Mouse (Mus musculus): ENCODE data around the gene Ptpra.
A peak's percentile ranks its signal among the peaks of the same experiment; 100 is the strongest.
"Not testable (repeated sequence)": the region's sequence is repeated elsewhere in the genome, so short reads cannot be mapped to it uniquely, and the experiment has no call there.

The Ptpra gene

DNA sequence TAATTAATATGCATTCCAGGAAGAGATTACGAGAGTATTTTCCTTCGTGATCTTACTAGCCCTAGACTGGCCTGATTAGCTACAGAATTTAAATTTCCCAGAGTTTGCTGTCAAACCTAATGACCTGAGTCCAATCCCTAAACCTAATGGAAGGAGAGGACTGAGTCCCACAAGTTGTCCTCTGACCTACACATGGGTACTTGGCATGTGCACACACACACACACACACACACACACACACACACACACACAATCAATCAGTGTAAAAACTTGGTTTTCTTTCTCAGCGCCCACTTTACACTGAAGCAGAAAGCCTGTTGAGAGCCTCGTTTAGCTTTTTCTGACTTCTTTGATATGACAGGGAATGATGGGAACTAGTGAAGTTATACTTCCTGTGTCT is 41.1 kb downstream of the Ptpra start:
- DNase-seq: no peak

DNA sequence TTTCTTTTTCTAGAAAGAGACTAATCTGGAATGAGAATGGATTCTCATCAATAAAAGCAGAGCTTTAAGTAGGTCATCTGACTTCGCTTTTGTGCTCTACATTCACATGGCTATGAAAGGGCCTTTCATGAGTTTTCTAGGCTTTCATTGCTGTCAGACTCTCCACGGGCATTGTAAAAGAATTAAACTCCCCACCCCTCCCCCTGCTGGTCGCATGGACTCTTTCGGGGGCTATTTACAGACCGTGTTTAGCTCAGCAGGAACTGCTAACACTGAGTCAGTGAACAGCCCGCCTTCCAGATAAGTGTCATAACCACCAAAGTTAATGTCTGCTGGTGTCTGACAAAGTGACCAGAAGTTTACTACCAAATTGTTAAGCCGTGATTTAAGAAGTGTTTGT is 41.5 kb downstream of the Ptpra start:
- peak; percentile 60 for DNase-seq

DNA sequence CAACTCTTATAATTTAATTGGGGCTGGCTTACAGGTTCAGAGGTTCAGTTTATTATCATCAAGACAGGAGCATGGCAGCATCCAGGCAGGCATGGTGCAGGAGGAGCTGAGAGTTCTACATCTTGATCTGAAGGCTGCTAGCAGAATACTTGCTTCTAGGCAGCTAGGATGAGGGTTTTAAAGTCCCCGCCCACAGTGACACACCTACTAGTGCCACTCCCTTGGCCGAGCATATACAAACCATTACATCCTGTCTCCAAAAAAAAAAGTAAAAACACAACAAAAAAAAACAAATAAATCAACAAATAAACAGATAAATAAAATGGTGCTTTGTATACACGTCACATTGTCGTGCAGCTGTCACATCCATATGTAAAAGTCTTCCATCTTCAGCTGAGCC is 45.0 kb downstream of the Ptpra start:
- DNase-seq: not testable (repeated sequence)

DNA sequence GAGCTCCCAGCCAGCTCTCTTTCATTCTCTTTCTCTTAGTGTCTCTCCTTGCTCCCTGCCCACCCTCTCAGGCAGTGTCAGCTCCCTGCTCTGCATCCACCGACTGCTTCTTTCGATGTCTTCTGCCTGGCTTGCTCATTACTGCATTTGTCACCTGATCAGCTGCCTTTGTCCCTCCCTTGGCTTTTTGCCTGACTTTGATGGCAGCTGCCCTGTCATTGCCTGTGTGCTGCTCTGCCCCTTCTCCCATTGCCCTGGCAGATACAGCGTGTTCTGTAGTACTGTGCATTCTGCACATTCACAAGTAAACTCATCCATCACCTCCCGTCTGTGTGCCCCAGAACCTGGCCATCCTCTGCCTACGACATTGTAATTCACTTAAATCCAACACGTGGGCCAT is 46.0 kb downstream of the Ptpra start:
- no peak for DNase-seq

- no peak for DNase-seq
These were observed 46.9 kb downstream of the Ptpra start for GRCm38 (mm10) chr2:130496931-130497330.

- no peak for DNase-seq
These were observed 49.5 kb downstream of the Ptpra start for GRCm38 (mm10) chr2:130499546-130499945.

- DNase-seq: no peak
These were observed 51.5 kb downstream of the Ptpra start for GRCm38 (mm10) chr2:130501556-130501955.

- DNase-seq: not testable (repeated sequence)
These were observed 61.5 kb downstream of the Ptpra start for GRCm38 (mm10) chr2:130511616-130512015.

GRCm38 (mm10) chr2:130513907-130514306 is 63.8 kb downstream of the Ptpra start:
- no peak for DNase-seq

DNA sequence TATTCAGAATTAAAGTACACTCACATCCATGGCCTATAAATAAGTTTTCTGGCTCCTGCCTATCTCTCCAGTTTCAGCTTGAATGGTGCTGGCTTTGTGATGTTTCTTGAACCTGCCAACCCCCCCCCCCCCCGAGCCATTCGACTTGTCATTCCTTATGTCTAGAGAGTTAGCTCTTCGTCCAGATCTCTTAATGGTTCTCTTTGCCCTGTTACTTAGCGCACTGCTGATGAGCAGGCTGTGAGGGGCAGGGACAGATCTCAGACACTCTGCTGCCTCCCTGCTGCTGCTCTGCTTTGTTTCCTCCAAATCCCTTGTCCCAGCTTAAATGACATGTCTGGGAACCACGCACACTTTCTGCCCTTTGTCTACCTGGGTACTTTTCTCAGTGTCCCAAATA is 65.7 kb downstream of the Ptpra start:
- no peak for DNase-seq

GRCm38 (mm10) chr2:130521927-130522326 is 71.8 kb downstream of the Ptpra start:
- DNase-seq: no peak

- not testable (repeated sequence) for DNase-seq
These were observed 75.4 kb downstream of the Ptpra start for GRCm38 (mm10) chr2:130525480-130525879.

DNA sequence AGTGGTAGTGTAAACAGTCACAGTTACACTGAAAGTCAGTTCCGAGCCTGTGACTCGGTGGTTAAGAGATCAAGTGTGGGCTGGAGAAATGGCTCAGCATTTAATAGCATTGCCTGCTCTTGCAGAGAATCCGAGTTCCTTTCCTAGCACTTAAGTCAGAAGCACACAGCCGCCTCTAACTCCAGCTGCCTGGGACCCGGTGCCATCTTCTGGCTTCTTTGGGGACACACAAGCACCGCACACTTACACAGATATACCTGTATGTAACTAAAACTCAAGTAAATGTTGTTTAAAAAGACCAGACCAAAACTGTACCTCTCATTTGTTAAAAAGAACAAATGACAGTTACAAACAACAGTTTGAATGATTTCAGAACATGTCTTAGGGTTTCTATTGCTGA is 78.4 kb downstream of the Ptpra start:
- no peak for DNase-seq

DNA sequence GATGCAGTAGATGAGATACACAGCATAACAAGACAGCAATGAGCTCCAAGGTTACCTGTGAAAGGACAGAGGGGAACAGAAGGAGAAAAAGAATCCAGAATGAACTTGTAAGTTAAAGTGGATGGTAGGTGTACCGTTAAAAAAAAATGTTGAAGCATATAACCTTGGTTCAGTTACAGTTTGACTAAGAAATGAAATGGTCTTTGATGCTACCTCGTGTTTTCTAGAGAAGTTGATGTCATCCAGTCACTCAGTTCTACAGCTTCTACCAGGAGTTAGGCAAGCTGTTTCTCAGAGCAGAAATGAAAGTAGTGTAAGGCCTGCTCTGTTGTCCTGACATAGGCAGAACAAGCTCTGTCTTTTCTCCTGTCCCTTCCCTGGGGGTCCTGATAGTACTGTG is 79.2 kb downstream of the Ptpra start:
- no peak for DNase-seq

- no peak for DNase-seq
These were observed 79.8 kb downstream of the Ptpra start for GRCm38 (mm10) chr2:130529925-130530324.

DNA sequence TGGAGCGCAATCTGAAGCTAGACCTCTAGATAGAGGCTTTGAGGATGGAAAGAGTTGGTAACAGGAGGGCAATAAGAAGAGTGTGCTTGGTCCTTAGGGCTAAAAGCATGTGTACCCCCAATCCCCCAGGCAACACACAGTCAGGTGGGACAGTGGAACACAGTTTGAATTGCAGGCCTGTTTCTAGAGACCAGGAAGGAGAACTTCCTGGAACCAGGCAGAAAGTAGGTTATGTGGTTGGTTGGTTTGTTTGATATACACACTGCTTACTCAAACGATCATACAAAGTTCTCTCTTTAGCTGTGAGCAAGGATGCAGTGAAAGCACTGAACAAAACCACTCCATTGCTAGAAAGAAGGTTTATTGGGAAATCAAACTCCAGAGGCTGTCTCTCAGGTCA is 82.1 kb downstream of the Ptpra start:
- DNase-seq: no peak

GRCm38 (mm10) chr2:130535017-130535416 is 84.9 kb downstream of the Ptpra start:
- no peak for DNase-seq

DNA sequence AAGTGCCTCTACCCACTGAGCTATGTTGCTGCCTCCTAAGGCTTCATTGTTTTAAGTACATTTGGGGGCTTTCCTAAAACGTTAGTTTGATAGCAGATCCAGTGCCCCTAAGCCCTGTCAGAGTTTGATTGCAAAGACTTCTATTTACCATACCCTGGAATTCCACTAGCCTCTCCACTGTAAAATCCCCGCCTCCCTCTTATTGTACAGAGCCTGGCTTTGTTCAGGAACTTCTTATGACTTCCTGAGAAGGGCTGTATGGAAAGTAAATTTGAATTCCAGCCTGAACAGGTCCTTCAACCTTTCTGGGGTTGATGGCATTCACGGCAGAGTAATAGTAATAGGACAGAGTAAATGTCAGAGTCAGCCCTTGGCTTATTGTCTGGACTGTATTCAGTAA is 86.8 kb downstream of the Ptpra start:
- no peak for DNase-seq

- no peak for DNase-seq
These were observed 88.9 kb downstream of the Ptpra start for GRCm38 (mm10) chr2:130538876-130539546.

DNA sequence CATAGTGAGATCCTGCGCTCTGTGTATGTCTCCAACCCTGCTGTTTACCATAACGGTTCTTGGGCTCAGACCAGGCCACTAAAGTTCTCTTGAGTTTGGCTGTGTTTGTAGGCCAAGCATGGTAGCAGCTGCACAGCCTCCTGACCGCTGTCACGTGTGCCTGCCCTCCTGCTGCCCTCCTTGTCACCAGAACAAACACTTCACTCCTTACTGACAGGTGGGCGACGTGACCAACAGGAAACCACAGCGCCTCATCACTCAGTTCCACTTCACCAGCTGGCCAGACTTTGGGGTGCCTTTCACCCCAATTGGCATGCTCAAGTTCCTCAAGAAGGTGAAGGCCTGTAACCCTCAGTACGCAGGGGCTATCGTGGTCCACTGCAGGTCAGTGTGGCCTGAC is 90.2 kb downstream of the Ptpra start:
- no peak for DNase-seq

DNA sequence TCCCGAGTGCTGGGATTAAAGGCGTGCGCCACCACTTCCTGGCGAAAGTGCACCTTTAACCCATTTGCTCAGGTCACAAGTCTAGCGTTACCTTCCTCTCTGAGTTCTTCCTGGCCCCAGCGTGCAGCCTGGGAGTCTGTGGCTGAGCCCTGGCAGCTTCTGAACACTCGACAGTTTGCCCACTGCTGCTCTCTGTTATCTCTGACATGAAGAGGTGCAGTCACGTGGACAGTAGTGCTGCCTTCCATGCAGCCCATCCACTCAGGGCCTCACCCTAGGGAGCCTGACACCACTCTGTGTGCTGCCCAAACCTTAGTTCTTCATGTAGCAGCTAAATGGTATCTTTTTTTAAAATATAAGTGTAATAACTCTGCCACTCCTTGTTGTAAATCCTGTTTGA is 96.9 kb downstream of the Ptpra start:
- DNase-seq: no peak

GRCm38 (mm10) chr2:130554841-130555240 is 104.8 kb downstream of the Ptpra start:
- DNase-seq: no peak

DNA sequence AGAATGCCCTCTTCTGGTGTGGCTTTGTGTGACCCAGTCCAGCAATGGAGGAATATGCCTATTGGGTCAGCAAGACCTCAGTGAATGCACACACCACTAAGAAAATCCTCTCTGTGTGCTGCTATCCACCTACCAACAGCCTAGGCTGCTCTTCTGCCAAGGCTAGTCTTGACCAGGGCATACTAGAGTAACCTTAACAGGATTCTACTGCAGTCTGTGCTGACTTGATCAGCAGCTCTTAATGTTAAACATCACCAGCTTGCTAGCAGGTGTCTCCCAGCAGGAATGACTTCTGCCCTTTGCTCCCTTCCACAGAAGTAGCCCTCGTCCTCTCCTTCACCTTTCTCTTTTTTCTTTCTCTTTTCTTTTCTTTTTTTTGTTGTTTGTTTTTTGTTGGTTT is 106.2 kb downstream of the Ptpra start:
- DNase-seq: no peak

GRCm38 (mm10) chr2:130557462-130557861 is 107.4 kb downstream of the Ptpra start:
- no peak for DNase-seq

GRCm38 (mm10) chr2:130558015-130558414 is 107.9 kb downstream of the Ptpra start:
- DNase-seq: no peak
